Mouse (Mus musculus): ENCODE measurements at regions not wholly inside any gene's neighbourhood (a gene's known extent, or its start where the extent isn't known, plus 50 kb on each side); places are given as distances from the start of the nearest gene placed in this dataset.
A peak's percentile ranks its signal among the peaks of the same experiment; 100 is the strongest.

DNA sequence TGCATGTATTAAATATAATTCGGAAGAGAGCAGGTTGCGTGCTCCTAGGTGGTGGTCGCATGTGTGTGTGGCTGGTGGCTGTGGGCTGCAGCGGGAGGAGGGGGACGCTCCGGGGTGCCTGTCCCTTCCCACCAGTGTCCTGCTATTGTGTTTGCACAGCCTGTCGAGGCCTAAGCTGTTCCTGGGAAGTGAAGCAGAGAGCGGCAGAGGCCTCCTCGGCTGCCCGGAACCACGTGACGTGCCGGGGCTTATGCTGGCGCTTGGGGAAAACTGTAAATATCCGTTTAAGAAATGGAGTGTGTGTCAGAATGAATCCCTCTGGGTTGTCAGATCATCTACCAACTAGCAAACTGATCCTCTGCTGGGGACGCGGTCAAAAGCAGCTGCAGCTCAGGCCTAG lies 318.3 kb downstream of the 3100002H09Rik start:
- WGBS = 16% methylated on average over 17 of the region's 17 CpGs
- Histone ChIP-seq H3K4me1 (ENCODE audit: control insufficient read depth, insufficient read depth, low read depth, low read length) (peaks cover 4% of the 10 kb centered on the region), H3K27ac (ENCODE audit: low read depth, low read length) (no peak overlapping the region), H3K36me3 (ENCODE audit: control insufficient read depth, insufficient read depth, low read length) (no peaks in the 10 kb centered on the region), H3K4me3 (ENCODE audit: low read length) (no peak overlapping the region), H3K9ac (ENCODE audit: low read depth, low read length) (peak overlapping the region; percentile 3; the same call in 1 of the 2 replicates), H3K4me2 (ENCODE audit: low read length) (peak overlapping the region; percentile 23), H3K9me3 (ENCODE audit: control insufficient read depth, low read length) (no peaks in the 10 kb centered on the region), H3K27me3 (replicated peaks; ENCODE audit: control insufficient read depth, insufficient read depth, low read length) (no peaks in the 10 kb centered on the region)
- peak; percentile 65; the same call in 1 of the 2 replicates for ATAC-seq

DNA sequence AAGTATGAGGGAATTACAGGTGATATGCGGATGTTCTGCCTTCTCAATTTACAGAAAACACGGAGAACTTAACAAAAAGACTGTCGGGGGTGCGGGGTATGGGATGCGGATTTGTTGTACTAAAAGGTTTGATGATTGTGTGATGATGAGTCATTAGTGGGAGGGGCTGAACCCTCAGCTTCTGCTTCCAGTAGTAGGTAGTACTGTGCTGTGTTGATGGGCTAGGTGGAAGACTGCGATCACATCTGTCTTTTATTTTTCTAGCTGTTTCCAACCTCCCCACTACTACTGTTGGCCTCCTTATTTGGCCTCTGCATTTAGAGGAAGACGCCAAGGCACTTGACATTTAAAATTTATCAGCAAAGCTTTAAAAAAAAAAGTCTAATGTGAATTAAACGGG lies 318.8 kb downstream of the 3100002H09Rik start:
- Histone ChIP-seq H3K4me2 (ENCODE audit: low read length) (no peak overlapping the region), H3K9ac (ENCODE audit: low read depth, low read length) (no peak overlapping the region), H3K27me3 (replicated peaks; ENCODE audit: control insufficient read depth, insufficient read depth, low read length) (no peaks in the 10 kb centered on the region), H3K27ac (ENCODE audit: low read depth, low read length) (no peak overlapping the region), H3K4me3 (ENCODE audit: low read length) (no peak overlapping the region), H3K4me1 (ENCODE audit: control insufficient read depth, insufficient read depth, low read depth, low read length) (peaks cover 4% of the 10 kb centered on the region), H3K9me3 (ENCODE audit: control insufficient read depth, low read length) (no peaks in the 10 kb centered on the region), H3K36me3 (ENCODE audit: control insufficient read depth, insufficient read depth, low read length) (no peaks in the 10 kb centered on the region)
- no peak for ATAC-seq
- 68% methylated on average over 8 of the region's 8 CpGs for WGBS

- Histone ChIP-seq H3K36me3 (ENCODE audit: control insufficient read depth, insufficient read depth, low read length) (no peaks in the 10 kb centered on the region), H3K27ac (ENCODE audit: low read depth, low read length) (no peak overlapping the region), H3K9me3 (ENCODE audit: control insufficient read depth, low read length) (no peaks in the 10 kb centered on the region), H3K27me3 (replicated peaks; ENCODE audit: control insufficient read depth, insufficient read depth, low read length) (no peaks in the 10 kb centered on the region), H3K4me3 (ENCODE audit: low read length) (no peak overlapping the region), H3K9ac (ENCODE audit: low read depth, low read length) (no peak overlapping the region), H3K4me2 (ENCODE audit: low read length) (no peak overlapping the region), H3K4me1 (ENCODE audit: control insufficient read depth, insufficient read depth, low read depth, low read length) (peaks cover 4% of the 10 kb centered on the region)
- 75% methylated on average over 6 of the region's 6 CpGs for WGBS
- ATAC-seq = no peak
Observed at GRCm38 (mm10) chr4:124287471-124287870, 323.1 kb downstream of the 3100002H09Rik start.

DNA sequence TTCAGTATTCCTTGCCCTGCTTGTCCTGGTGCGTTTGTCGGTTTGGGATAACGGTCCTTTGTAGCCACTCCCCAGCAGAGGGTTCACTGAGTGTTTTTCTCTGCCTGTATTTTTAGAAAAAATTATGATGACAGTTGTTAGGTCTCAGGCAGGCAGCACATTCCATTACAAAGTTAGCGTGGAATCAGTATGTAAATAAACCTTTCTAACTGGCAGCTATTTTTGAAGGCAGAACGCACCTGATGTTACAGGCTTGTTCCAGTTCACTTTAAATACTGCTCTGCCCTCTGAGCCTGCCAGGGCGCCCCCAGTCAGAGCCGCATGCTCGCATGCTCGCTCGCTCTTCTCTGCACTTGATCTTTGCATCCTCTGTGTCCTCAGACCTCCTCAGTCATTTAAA lies 331.9 kb downstream of the 3100002H09Rik start:
- no peaks in the 10 kb centered on the region for H3K9me3 ChIP-seq (ENCODE audit: control insufficient read depth, low read length)
- H3K36me3 ChIP-seq (ENCODE audit: control insufficient read depth, insufficient read depth, low read length) = no peaks in the 10 kb centered on the region
- peaks cover 18% of the 10 kb centered on the region for H3K4me1 ChIP-seq (ENCODE audit: control insufficient read depth, insufficient read depth, low read depth, low read length)
- H3K27me3 ChIP-seq (replicated peaks; ENCODE audit: control insufficient read depth, insufficient read depth, low read length) = peaks cover 14% of the 10 kb centered on the region; the same call in 1 of the 2 replicates
- no peak for ATAC-seq
- 10% methylated on average over 10 of the region's 10 CpGs for WGBS
- H3K4me2 ChIP-seq (ENCODE audit: low read length) = no peak overlapping the region
- H3K4me3 ChIP-seq (ENCODE audit: low read length) = no peak overlapping the region
- H3K27ac ChIP-seq (ENCODE audit: low read depth, low read length) = no peak overlapping the region
- H3K9ac ChIP-seq (ENCODE audit: low read depth, low read length) = no peak overlapping the region

DNA sequence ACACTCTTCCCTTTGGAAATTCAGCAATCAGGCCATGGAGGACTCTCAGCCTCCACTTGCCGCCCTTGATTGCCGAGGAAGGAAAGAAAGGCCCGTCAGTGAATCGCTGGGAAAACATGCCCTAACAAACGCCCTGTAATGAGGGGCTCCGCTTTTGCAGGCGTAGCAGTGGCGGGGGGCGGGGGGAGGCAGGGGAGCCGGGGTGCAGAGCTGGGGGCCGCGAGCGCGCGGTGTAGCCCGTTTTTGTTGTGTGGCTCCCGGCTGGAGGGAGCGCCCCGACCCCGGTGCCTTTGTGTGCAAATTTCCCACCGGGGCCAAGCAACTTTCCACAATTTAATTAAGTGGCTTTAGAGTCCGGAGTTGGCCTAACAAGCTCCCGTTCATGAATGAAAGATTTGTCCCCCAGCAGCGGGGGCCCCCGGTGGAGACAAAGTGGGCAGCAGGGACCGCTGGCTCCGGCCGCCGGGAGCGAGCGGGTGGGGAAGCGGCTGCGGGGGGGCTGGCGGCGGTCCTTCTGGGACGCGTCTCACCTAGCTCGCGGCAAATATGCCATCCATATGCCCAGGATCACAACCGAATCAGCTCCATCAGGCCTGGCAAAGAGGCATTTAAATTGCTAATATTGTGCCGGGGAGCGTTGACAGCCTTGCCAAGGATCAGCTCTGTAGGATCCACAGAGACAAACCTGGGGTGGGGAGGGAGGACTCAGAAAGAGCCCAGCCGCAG lies 333.0 kb downstream of the 3100002H09Rik start:
- 1% methylated on average over 41 of the region's 43 CpGs for WGBS
- Histone ChIP-seq H3K4me2 (ENCODE audit: low read length) (peak overlapping the region; percentile 77), H3K9ac (ENCODE audit: low read depth, low read length) (peak overlapping the region; percentile 61), H3K9me3 (ENCODE audit: control insufficient read depth, low read length) (no peaks in the 10 kb centered on the region), H3K4me3 (ENCODE audit: low read length) (peak overlapping the region; percentile 40), H3K36me3 (ENCODE audit: control insufficient read depth, insufficient read depth, low read length) (no peaks in the 10 kb centered on the region), H3K27ac (ENCODE audit: low read depth, low read length) (peak overlapping the region; percentile 67), H3K4me1 (ENCODE audit: control insufficient read depth, insufficient read depth, low read depth, low read length) (peaks cover 18% of the 10 kb centered on the region), H3K27me3 (replicated peaks; ENCODE audit: control insufficient read depth, insufficient read depth, low read length) (peaks cover 14% of the 10 kb centered on the region; the same call in 1 of the 2 replicates)
- peak; percentile 63 for ATAC-seq

DNA sequence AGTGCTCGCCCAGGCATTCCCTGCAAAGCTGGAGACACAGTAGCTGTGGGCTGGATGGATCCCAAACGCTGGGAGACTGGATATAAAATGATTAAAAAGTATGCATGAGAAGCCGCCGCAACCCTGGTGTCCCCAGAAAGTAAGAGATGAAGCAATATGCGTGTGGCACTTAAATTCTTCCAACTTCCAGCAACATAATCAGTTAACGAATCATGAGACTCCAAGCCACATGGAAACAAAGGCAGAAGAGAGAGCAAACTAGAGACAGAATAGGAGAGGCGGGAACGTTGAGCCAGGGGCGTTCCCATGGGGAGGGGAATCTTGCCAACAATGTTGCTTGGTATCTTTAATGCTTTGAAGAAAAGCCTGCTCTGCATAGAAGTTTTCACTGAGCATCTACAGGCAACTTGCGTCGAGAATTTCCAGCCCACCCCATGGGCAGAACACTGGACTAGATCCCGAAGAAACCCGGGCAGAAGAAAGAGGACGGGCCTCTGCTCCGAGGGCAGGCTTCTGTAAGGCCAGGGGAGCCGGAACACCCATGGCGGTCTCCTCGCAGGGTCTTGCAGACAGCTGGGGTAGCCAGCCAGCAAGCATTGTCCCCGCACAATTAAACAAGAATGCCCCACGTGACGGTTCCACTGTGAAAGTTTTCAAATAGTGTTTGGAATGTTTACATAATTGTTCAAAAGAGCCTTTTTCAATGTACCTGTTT lies 333.7 kb downstream of the 3100002H09Rik start:
- peak; percentile 86 for ATAC-seq
- peaks cover 18% of the 10 kb centered on the region; the same call in 1 of the 2 replicates for H3K27me3 ChIP-seq (replicated peaks; ENCODE audit: control insufficient read depth, insufficient read depth, low read length)
- H3K36me3 ChIP-seq (ENCODE audit: control insufficient read depth, insufficient read depth, low read length) = no peaks in the 10 kb centered on the region
- WGBS = 3% methylated on average over 21 of the region's 21 CpGs
- H3K4me2 ChIP-seq (ENCODE audit: low read length) = peak overlapping the region; percentile 77
- H3K9me3 ChIP-seq (ENCODE audit: control insufficient read depth, low read length) = no peaks in the 10 kb centered on the region
- peak overlapping the region; percentile 40 for H3K4me3 ChIP-seq (ENCODE audit: low read length)
- H3K4me1 ChIP-seq (ENCODE audit: control insufficient read depth, insufficient read depth, low read depth, low read length) = peaks cover 18% of the 10 kb centered on the region
- H3K27ac ChIP-seq (ENCODE audit: low read depth, low read length) = peak overlapping the region; percentile 67
- no peak overlapping the region; the same call in 1 of the 2 replicates for H3K9ac ChIP-seq (ENCODE audit: low read depth, low read length)

DNA sequence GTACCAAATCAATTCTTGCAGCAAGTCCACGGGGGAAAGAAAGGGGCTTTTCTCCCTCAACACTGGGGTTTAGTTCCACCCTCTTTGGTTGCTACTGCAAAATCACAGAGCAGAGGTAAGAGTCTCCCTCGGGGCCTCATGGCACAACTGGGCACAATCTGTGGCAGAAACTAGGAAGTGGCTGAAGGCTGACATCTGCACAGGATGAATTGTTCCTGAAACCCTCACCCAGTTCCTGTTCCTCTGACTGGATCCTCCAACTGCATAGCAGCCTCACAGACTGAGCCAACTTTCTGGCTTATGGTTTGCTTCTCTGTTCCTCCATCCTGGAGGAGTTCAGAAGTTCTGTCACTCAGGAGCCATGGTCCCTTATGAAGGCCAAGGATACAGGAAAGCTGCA lies 338.6 kb downstream of the 3100002H09Rik start:
- no peak for ATAC-seq
- Histone ChIP-seq H3K4me3 (ENCODE audit: low read length) (no peak overlapping the region), H3K27me3 (replicated peaks; ENCODE audit: control insufficient read depth, insufficient read depth, low read length) (peaks cover 16% of the 10 kb centered on the region; the same call in 1 of the 2 replicates), H3K9ac (ENCODE audit: low read depth, low read length) (no peak overlapping the region), H3K9me3 (ENCODE audit: control insufficient read depth, low read length) (no peaks in the 10 kb centered on the region), H3K27ac (ENCODE audit: low read depth, low read length) (no peak overlapping the region), H3K36me3 (ENCODE audit: control insufficient read depth, insufficient read depth, low read length) (no peaks in the 10 kb centered on the region), H3K4me2 (ENCODE audit: low read length) (no peak overlapping the region), H3K4me1 (ENCODE audit: control insufficient read depth, insufficient read depth, low read depth, low read length) (peaks cover 3% of the 10 kb centered on the region; the same call in 1 of the 2 replicates)
- WGBS = 91% methylated on average over 2 of the region's 2 CpGs

DNA sequence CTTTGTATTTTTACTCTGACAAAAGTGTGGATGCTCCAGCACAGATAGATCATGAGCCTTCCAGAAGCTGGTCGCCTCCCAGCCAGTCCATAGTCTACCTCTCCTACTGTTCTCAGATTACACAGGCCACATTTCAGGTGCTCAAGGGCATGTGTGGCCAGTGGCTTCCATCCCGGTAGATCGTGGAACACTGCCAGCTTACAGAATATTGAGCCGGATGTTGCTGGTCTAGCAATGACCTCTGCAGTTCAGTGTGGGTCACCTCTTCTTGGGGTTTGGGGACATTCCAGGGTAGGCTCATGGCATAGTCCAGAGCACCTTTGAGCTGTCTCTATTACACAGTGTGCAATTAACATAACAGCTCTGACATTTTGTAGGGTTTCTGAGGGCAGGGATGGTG lies 342.2 kb downstream of the 3100002H09Rik start:
- 78% methylated on average over 4 of the region's 4 CpGs for whole genome bisulfite sequencing
- Histone ChIP-seq H3K27me3 (replicated peaks; ENCODE audit: control insufficient read depth, insufficient read depth, low read length) (peaks cover 6% of the 10 kb centered on the region; the same call in 1 of the 2 replicates), H3K36me3 (ENCODE audit: control insufficient read depth, insufficient read depth, low read length) (no peaks in the 10 kb centered on the region), H3K4me2 (ENCODE audit: low read length) (no peak overlapping the region), H3K27ac (ENCODE audit: low read depth, low read length) (no peak overlapping the region), H3K9ac (ENCODE audit: low read depth, low read length) (no peak overlapping the region), H3K4me1 (ENCODE audit: control insufficient read depth, insufficient read depth, low read depth, low read length) (peaks cover 4% of the 10 kb centered on the region; the same call in 1 of the 2 replicates), H3K9me3 (ENCODE audit: control insufficient read depth, low read length) (no peaks in the 10 kb centered on the region), H3K4me3 (ENCODE audit: low read length) (no peak overlapping the region)
- no peak for ATAC-seq

- no peak overlapping the region for H3K9ac ChIP-seq (ENCODE audit: low read depth, low read length)
- 17% methylated on average over 4 of the region's 4 CpGs for WGBS
- no peaks in the 10 kb centered on the region for H3K27me3 ChIP-seq (replicated peaks; ENCODE audit: control insufficient read depth, insufficient read depth, low read length)
- H3K9me3 ChIP-seq (ENCODE audit: control insufficient read depth, low read length) = no peaks in the 10 kb centered on the region; the same call in 1 of the 2 replicates
- H3K36me3 ChIP-seq (ENCODE audit: control insufficient read depth, insufficient read depth, low read length) = no peaks in the 10 kb centered on the region
- peak; percentile 71 for ATAC-seq
- no peak overlapping the region for H3K4me3 ChIP-seq (ENCODE audit: low read length)
- H3K4me1 ChIP-seq (ENCODE audit: control insufficient read depth, insufficient read depth, low read depth, low read length) = peaks cover 4% of the 10 kb centered on the region; the same call in 1 of the 2 replicates
- H3K27ac ChIP-seq (ENCODE audit: low read depth, low read length) = no peak overlapping the region
- H3K4me2 ChIP-seq (ENCODE audit: low read length) = no peak overlapping the region
Observed at GRCm38 (mm10) chr4:124266573-124266972, 344.0 kb downstream of the 3100002H09Rik start.

Data from hindbrain, embryonic 16.5 days (tissue).